Mouse (Mus musculus): Measurements from ENCODE around the gene Pros1. TPM values are rescaled to one million over a fixed set of nuclear protein-coding genes. Genes with fewer than 3 reads are reported as not detected.
A peak's percentile ranks its signal among the peaks of the same experiment; 100 is the strongest.

Gene Pros1
- polyA plus RNA-seq, 1 experiment from 2014 or later = 60.3 TPM

DNA sequence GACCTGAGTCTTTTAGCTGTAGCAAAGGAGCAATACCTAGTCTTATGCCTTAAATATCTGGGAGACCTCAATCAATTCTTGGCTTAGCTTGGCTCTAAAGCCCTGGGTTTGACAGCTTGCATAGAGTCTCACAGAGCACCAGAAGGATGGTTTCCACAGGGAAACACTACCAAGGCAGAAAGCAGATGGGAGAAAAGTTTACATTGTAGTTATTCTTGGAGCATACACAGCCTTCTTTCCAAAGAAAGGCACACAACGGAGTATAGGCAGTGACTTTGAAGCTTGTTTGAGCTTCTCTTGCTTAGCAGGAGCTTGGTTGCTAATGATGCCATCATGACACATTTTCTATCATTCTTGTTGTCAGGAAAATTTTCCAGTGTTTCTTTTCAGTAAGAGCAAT is 6.0 kb downstream of the Pros1 start:
- 72% methylated on average over 1 of the region's 1 CpGs for WGBS
- no peak overlapping the region for H3K27ac ChIP-seq (ENCODE audit: low read depth)
- ATAC-seq (ENCODE audit: insufficient read depth) = no peak
- H3K36me3 ChIP-seq (ENCODE audit: insufficient read depth) = no peaks in the 10 kb centered on the region
- no peak overlapping the region for H3K4me3 ChIP-seq (ENCODE audit: low read depth, low read length)
- H3K27me3 ChIP-seq (ENCODE audit: insufficient read depth, low read length) = no peaks in the 10 kb centered on the region
- no peak for TF ChIP-seq CTCF (IDR thresholded peaks at IDR 0.05; ENCODE audit: low read depth)
- H3K9me3 ChIP-seq (ENCODE audit: low read depth, low read length) = no peaks in the 10 kb centered on the region
- H3K4me1 ChIP-seq (ENCODE audit: insufficient read depth) = no peaks in the 10 kb centered on the region
- DNase-seq = no peak
- H3K4me2 ChIP-seq = no peak overlapping the region
- H3K9ac ChIP-seq = no peak overlapping the region

DNA sequence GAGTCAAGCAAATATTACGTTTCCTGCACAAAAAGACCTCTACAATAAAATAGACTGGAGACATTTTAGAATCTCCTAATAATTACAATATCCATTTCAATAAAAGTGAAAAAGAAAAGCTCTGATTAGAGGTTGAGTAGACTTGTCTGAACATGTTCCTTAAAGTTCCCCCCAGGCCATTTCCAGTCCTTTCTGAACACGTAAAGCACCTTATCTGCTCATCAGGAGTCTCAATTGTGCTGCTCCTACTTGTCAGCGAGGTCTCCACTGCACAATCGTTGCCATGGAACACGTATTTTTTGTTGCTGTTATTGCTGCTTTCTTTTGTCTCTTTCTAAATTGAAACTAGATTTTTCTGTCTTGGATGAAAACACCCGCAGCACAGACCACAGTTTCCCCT is 7.3 kb downstream of the Pros1 start:
- no peak for TF ChIP-seq CTCF (IDR thresholded peaks at IDR 0.05; ENCODE audit: low read depth)

DNA sequence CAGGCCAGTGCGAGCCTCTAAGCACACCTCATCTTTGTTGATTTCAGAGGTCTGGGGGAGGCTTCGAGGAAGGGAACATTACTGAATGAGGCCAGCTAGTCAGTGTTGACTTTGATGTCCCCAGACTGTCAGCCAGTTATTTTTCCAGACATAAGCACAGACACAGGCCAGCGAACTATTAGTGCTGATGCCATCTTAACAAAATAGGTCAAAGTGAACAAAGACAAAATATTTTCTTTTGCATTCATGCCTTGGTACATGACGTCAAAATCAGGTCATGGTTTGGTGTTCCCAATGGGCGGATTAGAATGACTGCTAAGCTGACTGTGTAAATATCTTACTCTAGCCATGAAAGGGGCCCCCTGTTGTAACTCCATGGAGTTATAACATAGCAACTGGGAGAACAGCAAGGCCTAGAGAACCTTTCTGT is 18.6 kb downstream of the Pros1 start:
- no peaks in the 10 kb centered on the region for H3K27me3 ChIP-seq (ENCODE audit: insufficient read depth, low read length)
- H3K27ac ChIP-seq (ENCODE audit: low read depth) = no peak overlapping the region
- no peaks in the 10 kb centered on the region for H3K4me1 ChIP-seq (ENCODE audit: insufficient read depth)
- WGBS = 57% methylated on average over 5 of the region's 5 CpGs
- DNase-seq (no peak), ATAC-seq (ENCODE audit: insufficient read depth) (no peak)
- H3K4me3 ChIP-seq (ENCODE audit: low read depth, low read length) = no peak overlapping the region
- no peak overlapping the region for H3K4me2 ChIP-seq
- H3K9me3 ChIP-seq (ENCODE audit: low read depth, low read length) = no peaks in the 10 kb centered on the region
- TF ChIP-seq CTCF (IDR thresholded peaks at IDR 0.05; ENCODE audit: low read depth) = no peak
- no peak overlapping the region for H3K9ac ChIP-seq
- H3K36me3 ChIP-seq (ENCODE audit: insufficient read depth) = no peaks in the 10 kb centered on the region

More for the DNA sequence above, 7.3 kb downstream of the Pros1 start:
- DNase-seq = no peak
- no peak for ATAC-seq (ENCODE audit: insufficient read depth)
- Histone ChIP-seq H3K9ac (no peak overlapping the region), H3K4me3 (ENCODE audit: low read depth, low read length) (no peak overlapping the region), H3K4me1 (ENCODE audit: insufficient read depth) (no peaks in the 10 kb centered on the region), H3K9me3 (ENCODE audit: low read depth, low read length) (no peaks in the 10 kb centered on the region), H3K4me2 (no peak overlapping the region), H3K36me3 (ENCODE audit: insufficient read depth) (no peaks in the 10 kb centered on the region), H3K27ac (ENCODE audit: low read depth) (no peak overlapping the region), H3K27me3 (ENCODE audit: insufficient read depth, low read length) (no peaks in the 10 kb centered on the region)
- WGBS = 81% methylated on average over 6 of the region's 6 CpGs

DNA sequence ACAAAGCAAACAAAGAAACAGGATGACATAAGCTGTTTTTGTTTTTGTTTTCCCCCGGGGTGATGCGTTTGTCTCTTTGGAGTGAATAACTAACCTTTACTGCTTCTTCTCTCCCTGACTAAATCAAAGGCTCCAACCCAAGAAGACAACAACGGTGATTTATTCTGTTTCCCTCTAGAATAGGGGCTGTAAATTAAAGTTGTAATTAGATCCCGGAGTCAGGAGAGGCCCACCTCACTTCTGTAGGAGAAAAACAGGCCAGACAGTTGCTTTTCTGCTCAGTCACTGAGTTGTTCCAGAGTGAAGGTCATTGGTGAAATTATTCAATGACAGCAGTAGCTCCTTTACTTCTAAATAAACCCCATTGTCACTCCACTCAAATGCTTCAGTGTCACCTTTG is 19.1 kb downstream of the Pros1 start:
- Histone ChIP-seq H3K36me3 (ENCODE audit: insufficient read depth) (no peaks in the 10 kb centered on the region), H3K9me3 (ENCODE audit: low read depth, low read length) (no peaks in the 10 kb centered on the region), H3K4me1 (ENCODE audit: insufficient read depth) (no peaks in the 10 kb centered on the region), H3K9ac (no peak overlapping the region), H3K27me3 (ENCODE audit: insufficient read depth, low read length) (no peaks in the 10 kb centered on the region), H3K4me3 (ENCODE audit: low read depth, low read length) (no peak overlapping the region), H3K4me2 (no peak overlapping the region), H3K27ac (ENCODE audit: low read depth) (no peak overlapping the region)
- DNase-seq (no peak), ATAC-seq (ENCODE audit: insufficient read depth) (no peak)
- no peak for TF ChIP-seq CTCF (IDR thresholded peaks at IDR 0.05; ENCODE audit: low read depth)
- WGBS = 68% methylated on average over 4 of the region's 4 CpGs

DNA sequence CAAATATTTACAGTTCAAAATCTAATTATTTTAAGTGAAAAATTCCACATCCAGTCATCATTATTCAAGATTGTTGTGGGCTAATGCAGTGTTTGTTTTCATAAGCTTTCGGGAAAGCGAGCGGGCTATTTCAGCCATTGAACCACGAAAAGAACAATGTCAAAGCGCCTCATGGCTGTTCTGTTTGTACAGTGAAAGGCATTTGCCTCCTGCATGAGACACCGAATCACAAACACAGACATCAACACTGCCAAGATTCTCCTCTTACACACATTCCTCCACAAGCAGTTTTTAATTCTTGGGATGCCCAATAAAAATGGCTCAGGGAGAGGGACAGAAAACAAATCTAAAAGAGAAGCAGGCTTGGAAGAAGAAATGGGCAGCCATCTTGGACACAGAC is 20.0 kb downstream of the Pros1 start:
- 72% methylated on average over 6 of the region's 6 CpGs for WGBS
- H3K9ac ChIP-seq = no peak overlapping the region
- no peak for DNase-seq
- no peak for TF ChIP-seq CTCF (IDR thresholded peaks at IDR 0.05; ENCODE audit: low read depth)
- no peak overlapping the region for H3K27ac ChIP-seq (ENCODE audit: low read depth)
- H3K4me2 ChIP-seq = no peak overlapping the region
- ATAC-seq (ENCODE audit: insufficient read depth) = no peak
- H3K36me3 ChIP-seq (ENCODE audit: insufficient read depth) = no peaks in the 10 kb centered on the region
- no peaks in the 10 kb centered on the region for H3K9me3 ChIP-seq (ENCODE audit: low read depth, low read length)
- H3K4me3 ChIP-seq (ENCODE audit: low read depth, low read length) = no peak overlapping the region
- H3K4me1 ChIP-seq (ENCODE audit: insufficient read depth) = no peaks in the 10 kb centered on the region
- H3K27me3 ChIP-seq (ENCODE audit: insufficient read depth, low read length) = no peaks in the 10 kb centered on the region

DNA sequence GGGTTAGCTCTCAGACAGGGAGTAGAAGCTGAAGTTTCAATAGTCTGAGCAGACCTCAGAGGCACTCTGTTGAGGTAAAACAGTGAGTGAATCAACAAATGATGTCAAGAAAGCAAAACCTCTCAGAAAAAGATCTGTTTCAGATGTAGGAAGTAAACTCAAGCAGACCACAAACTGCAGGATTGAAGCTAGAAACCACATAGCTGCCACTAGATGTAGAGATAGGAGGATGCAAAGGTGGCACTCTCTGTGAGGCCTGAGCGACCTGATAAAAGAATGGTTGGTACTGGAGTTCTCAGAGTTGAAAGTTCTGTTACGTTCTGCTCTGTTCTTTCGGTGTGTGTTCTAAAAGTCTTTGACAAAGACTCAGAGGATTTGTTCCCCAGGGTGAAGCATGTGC is 41.7 kb downstream of the Pros1 start:
- DNase-seq (no peak), ATAC-seq (ENCODE audit: insufficient read depth) (no peak)
- 91% methylated on average over 3 of the region's 3 CpGs for WGBS
- Histone ChIP-seq H3K4me2 (no peak overlapping the region), H3K4me3 (ENCODE audit: low read depth, low read length) (no peak overlapping the region), H3K36me3 (ENCODE audit: insufficient read depth) (no peaks in the 10 kb centered on the region), H3K27me3 (ENCODE audit: insufficient read depth, low read length) (no peaks in the 10 kb centered on the region), H3K27ac (ENCODE audit: low read depth) (no peak overlapping the region), H3K4me1 (ENCODE audit: insufficient read depth) (no peaks in the 10 kb centered on the region), H3K9me3 (ENCODE audit: low read depth, low read length) (no peaks in the 10 kb centered on the region), H3K9ac (no peak overlapping the region)
- TF ChIP-seq CTCF (IDR thresholded peaks at IDR 0.05; ENCODE audit: low read depth) = no peak

DNA sequence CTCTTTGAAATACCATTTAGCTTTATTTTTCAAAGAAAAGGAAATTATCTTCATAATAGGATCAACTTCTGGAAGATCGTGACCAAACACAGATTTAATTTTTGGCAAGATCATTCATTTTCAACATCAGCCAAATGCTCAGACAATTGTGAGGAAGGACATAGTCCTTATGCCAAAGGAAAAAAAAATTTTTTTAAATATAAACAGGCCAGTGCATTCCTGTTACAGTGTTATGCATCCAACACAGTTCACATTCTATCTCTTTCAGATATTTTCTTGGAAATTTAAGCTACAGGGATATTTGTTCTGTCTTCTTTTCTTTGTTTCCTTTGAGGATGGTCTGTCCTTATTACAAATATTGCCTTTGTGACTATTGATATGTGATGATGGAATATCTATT is 57.3 kb downstream of the Pros1 start:
- DNase-seq (peak; percentile 60), ATAC-seq (ENCODE audit: insufficient read depth) (peak; percentile 71)

DNA sequence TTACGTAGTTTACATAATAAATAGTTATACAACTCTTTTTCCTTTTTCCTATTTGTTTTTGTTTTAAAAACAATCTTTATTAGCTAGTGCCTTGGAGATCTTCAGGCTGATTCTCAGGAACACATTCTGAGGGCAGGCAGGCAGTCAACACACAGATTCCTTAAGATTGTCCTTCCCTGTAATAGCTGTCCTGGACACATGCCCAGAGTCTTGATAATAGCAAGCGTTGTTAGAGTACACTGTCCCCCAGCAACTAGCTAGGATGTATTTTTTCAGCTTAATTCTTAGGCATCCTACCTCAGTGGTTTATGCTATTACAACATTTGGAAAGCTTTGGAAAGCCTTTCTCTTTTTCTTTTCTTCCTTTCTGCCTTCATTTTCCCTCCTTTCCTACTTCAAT is 58.1 kb downstream of the Pros1 start:
- Histone ChIP-seq H3K4me2 (no peak overlapping the region), H3K4me1 (ENCODE audit: insufficient read depth) (no peaks in the 10 kb centered on the region), H3K4me3 (ENCODE audit: low read depth, low read length) (no peak overlapping the region), H3K9ac (no peak overlapping the region), H3K9me3 (ENCODE audit: low read depth, low read length) (no peaks in the 10 kb centered on the region), H3K27me3 (ENCODE audit: insufficient read depth, low read length) (no peaks in the 10 kb centered on the region), H3K36me3 (ENCODE audit: insufficient read depth) (no peaks in the 10 kb centered on the region), H3K27ac (ENCODE audit: low read depth) (peak overlapping the region; percentile 8; the same call in 1 of the 2 replicates)
- 47% methylated on average over 2 of the region's 2 CpGs for WGBS
- DNase-seq = peak; percentile 88
- no peak for TF ChIP-seq CTCF (IDR thresholded peaks at IDR 0.05; ENCODE audit: low read depth)
- ATAC-seq (ENCODE audit: insufficient read depth) = peak; percentile 91

More for the DNA sequence above, 57.3 kb downstream of the Pros1 start:
- no peaks in the 10 kb centered on the region for H3K4me1 ChIP-seq (ENCODE audit: insufficient read depth)
- no peak for TF ChIP-seq CTCF (IDR thresholded peaks at IDR 0.05; ENCODE audit: low read depth)
- WGBS = 47% methylated on average over 1 of the region's 1 CpGs
- H3K9ac ChIP-seq = no peak overlapping the region
- no peaks in the 10 kb centered on the region for H3K9me3 ChIP-seq (ENCODE audit: low read depth, low read length)
- no peaks in the 10 kb centered on the region for H3K27me3 ChIP-seq (ENCODE audit: insufficient read depth, low read length)
- no peak overlapping the region for H3K4me3 ChIP-seq (ENCODE audit: low read depth, low read length)
- no peak overlapping the region for H3K4me2 ChIP-seq
- H3K27ac ChIP-seq (ENCODE audit: low read depth) = no peak overlapping the region
- H3K36me3 ChIP-seq (ENCODE audit: insufficient read depth) = no peaks in the 10 kb centered on the region

Measured in lung, embryonic 14.5 days (tissue).